In genomic region chr1:93824609-93825008, GRCm38 (mm10) we compare ENCODE assay signal across 8 mouse cellular contexts. TPM values are rescaled to one million over a fixed set of nuclear protein-coding genes. Genes with fewer than 3 reads are reported as not detected.
A peak's percentile ranks its signal among the peaks of the same experiment; 100 is the strongest.
DNase-seq lines count a peak whose midpoint lies in the region; ATAC-seq lines count a peak whose summit lies in the region.

Gene D2hgdh (plus strand): TSS chr1:93824909.

- peaks cover 20% of the 10 kb centered on the region for H3K36me3 ChIP-seq in intestine, embryonic 14.5 days (ENCODE audit: control insufficient read depth, insufficient read depth, low read length)

- DNase-seq in left cerebral cortex, adult 8-10 months (ENCODE audit: low spot score in 2 of 2): peak in 1 of 2 experiments; percentile 10
- no peak for DNase-seq in left cerebral cortex, adult 11 months (ENCODE audit: low spot score)
- no peak for DNase-seq in adrenal gland, postnatal 36 days
- no peak for DNase-seq in gastrocnemius, postnatal 14 days
- DNase-seq in intestine, embryonic 14.5 days (ENCODE audit: low spot score): no peak
- no peak for DNase-seq in ovary, adult 18-20 months (ENCODE audit: low spot score)
- no peak for DNase-seq in urinary bladder, postnatal 4 days (ENCODE audit: low spot score in 2 of 2)

- H3K9ac ChIP-seq in intestine, embryonic 14.5 days (ENCODE audit: low read length): peak within 1 kb of the TSS; percentile 72

- H3K4me1 ChIP-seq in intestine, embryonic 14.5 days (replicated peaks; ENCODE audit: control insufficient read depth, insufficient read depth, low read length): peaks cover 15% of the 10 kb centered on the region; the same call in 1 of the 2 replicates

- intact Hi-C loops in gastrocnemius, postnatal 14 days (cut with DNase I; ENCODE audit: low total_unique reads): no loop called here

- no peaks in the 10 kb centered on the region for H3K27me3 ChIP-seq in intestine, embryonic 14.5 days (replicated peaks; ENCODE audit: control insufficient read depth, insufficient read depth, low read length)

- no peaks in the 10 kb centered on the region for H3K9me3 ChIP-seq in intestine, embryonic 14.5 days (ENCODE audit: control insufficient read depth, low read length)

- WGBS in intestine, embryonic 14.5 days: 4% methylated on average over 10 of the region's 10 CpGs

- peak within 1 kb of the TSS; percentile 92 for H3K27ac ChIP-seq in intestine, embryonic 14.5 days (ENCODE audit: low read depth)

- peak within 1 kb of the TSS; percentile 94 for H3K4me2 ChIP-seq in intestine, embryonic 14.5 days (ENCODE audit: low read length)

- peak; percentile 9; the same call in 1 of the 2 replicates for ATAC-seq in intestine, embryonic 14.5 days (replicated peaks; ENCODE audit: low FRiP score, low TSS enrichment, low read depth)
- ATAC-seq in megakaryocyte progenitor cell, adult 5-6 weeks (replicated peaks; ENCODE audit: poor library complexity): no peak; the same call in 1 of the 2 replicates

- peak within 1 kb of the TSS; percentile 64 for H3K4me3 ChIP-seq in intestine, embryonic 14.5 days (ENCODE audit: low read depth, low read length)

RNA-seq across cellular contexts. Expression of gene D2hgdh, which starts in this region (rescaled TPM):
- total RNA-seq in left cerebral cortex, adult 8-10 months (2022): 10 to 100 TPM; 11.0 to 18.3 (median 15.6) TPM
- 10 to 100 TPM; 46.9 to 57.9 TPM for total RNA-seq in adrenal gland, postnatal 36 days (2021)
- total RNA-seq in gastrocnemius, postnatal 14 days (2021): 10 to 100 TPM; 24.8 to 25.8 TPM
- polyA plus RNA-seq in intestine, embryonic 14.5 days (2014; fragmentation: Nextera tagmentation; extraction: Ambion mirVana): 13.5 and 14.8 TPM in 2 replicates
- 11.5 and 14.4 TPM in 2 replicates for total RNA-seq in megakaryocyte progenitor cell, adult 5-6 weeks (2015)
- total RNA-seq in megakaryocyte progenitor cell, adult 5-6 weeks (2017): 16.5 and 17.0 TPM in 2 replicates
